In the genomic region with DNA sequence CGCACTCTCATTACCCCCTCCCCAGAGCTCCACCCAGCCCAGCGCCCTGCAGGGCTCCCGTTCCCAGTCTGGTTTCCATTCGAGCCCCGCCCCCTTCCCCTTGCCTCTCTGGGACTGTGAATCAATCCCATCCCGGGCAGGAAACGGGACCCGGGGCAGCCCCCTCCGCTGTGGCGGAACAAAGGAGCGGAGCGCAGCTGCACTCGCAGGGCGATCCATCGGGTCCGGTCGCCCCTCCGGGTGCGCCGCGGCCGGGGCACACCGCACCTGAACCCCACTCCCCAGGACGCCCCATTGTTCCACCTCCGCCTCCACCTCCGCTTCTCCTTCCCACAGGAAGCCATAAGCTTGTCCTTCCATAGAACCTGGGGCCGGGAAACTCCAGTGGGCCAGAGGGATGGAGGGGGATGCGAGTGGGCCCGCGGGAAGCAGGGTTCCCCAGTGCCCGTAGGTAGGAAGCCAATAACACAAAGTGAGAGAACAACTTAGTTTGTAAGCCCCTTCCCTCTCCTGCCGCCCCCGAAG, we compare ENCODE assay signal across 8 mouse cellular contexts. TPM values are rescaled to one million over a fixed set of nuclear protein-coding genes. Genes with fewer than 3 reads are reported as not detected.
DNase-seq lines count a peak whose midpoint lies in the region; ATAC-seq and TF ChIP-seq lines count a peak whose summit lies in the region.

No protein-coding gene starts in this region.

- WGBS in embryonic facial prominence, embryonic 12.5 days: 0% methylated on average over 32 of the region's 33 CpGs
- under 1% methylated on average over 33 of the region's 33 CpGs for WGBS in heart, embryonic 12.5 days
- WGBS in kidney, embryonic 15.5 days: under 1% methylated on average over 33 of the region's 33 CpGs
- 2% methylated on average over 33 of the region's 33 CpGs for WGBS in lung, adult 2 months
- WGBS in olfactory bulb, adult 2 months: 2% methylated on average over 33 of the region's 33 CpGs

- no peaks in the 10 kb centered on the region for H3K27me3 ChIP-seq in embryonic facial prominence, embryonic 12.5 days
- no peaks in the 10 kb centered on the region for H3K27me3 ChIP-seq in heart, embryonic 12.5 days (replicated peaks)
- no peaks in the 10 kb centered on the region for H3K27me3 ChIP-seq in kidney, embryonic 15.5 days

- H3K4me1 ChIP-seq in embryonic facial prominence, embryonic 12.5 days: peaks cover 29% of the 10 kb centered on the region
- H3K4me1 ChIP-seq in heart, embryonic 12.5 days (replicated peaks): peaks cover 34% of the 10 kb centered on the region
- peaks cover 38% of the 10 kb centered on the region for H3K4me1 ChIP-seq in kidney, embryonic 15.5 days
- peaks cover 6% of the 10 kb centered on the region for H3K4me1 ChIP-seq in lung, adult 2 months (ENCODE audit: control insufficient read depth, insufficient read depth, low read length)
- peaks cover 12% of the 10 kb centered on the region for H3K4me1 ChIP-seq in olfactory bulb, adult 2 months (ENCODE audit: control insufficient read depth, insufficient read depth, low read length)

- peak; percentile 5 to 40 for DNase-seq in spleen, postnatal 10 days (ENCODE audit: low spot score in 2 of 2)
- DNase-seq in spleen, adult 12 weeks (ENCODE audit: low spot score): no peak
- peak; percentile 77 for DNase-seq in lung, adult 2 months
- DNase-seq in urinary bladder, adult 2 months (ENCODE audit: low spot score): peak; percentile 57

- peak overlapping the region; percentile 59 for H3K4me2 ChIP-seq in embryonic facial prominence, embryonic 12.5 days (replicated peaks)
- H3K4me2 ChIP-seq in heart, embryonic 12.5 days: peak overlapping the region; percentile 66
- H3K4me2 ChIP-seq in kidney, embryonic 15.5 days: peak overlapping the region; percentile 75

- H3K4me3 ChIP-seq in embryonic facial prominence, embryonic 12.5 days: peak overlapping the region; percentile 83
- H3K4me3 ChIP-seq in heart, embryonic 12.5 days: peak overlapping the region; percentile 78
- peak overlapping the region; percentile 93 for H3K4me3 ChIP-seq in kidney, embryonic 15.5 days (replicated peaks)
- peak overlapping the region; percentile 81 for H3K4me3 ChIP-seq in lung, adult 2 months (replicated peaks; ENCODE audit: extremely low read depth, low read depth, low read length)
- peak overlapping the region; percentile 47 for H3K4me3 ChIP-seq in olfactory bulb, adult 2 months (ENCODE audit: insufficient read depth, low read depth, low read length)

- peak overlapping the region; percentile 94 for H3K9ac ChIP-seq in embryonic facial prominence, embryonic 12.5 days
- peak overlapping the region; percentile 83 for H3K9ac ChIP-seq in heart, embryonic 12.5 days
- peak overlapping the region; percentile 93 for H3K9ac ChIP-seq in kidney, embryonic 15.5 days

- 0 out of 2 replicates have a peak, but pooled peaks have one; percentile 23 for TF ChIP-seq POLR2A in lung, adult 2 months (IDR thresholded peaks at IDR 0.05; ENCODE audit: borderline replicate concordance, extremely low read depth, low read depth, low read length)
- TF ChIP-seq POLR2A in olfactory bulb, adult 2 months (IDR thresholded peaks at IDR 0.05; ENCODE audit: insufficient read depth, low read depth, low read length): no peak

- TF ChIP-seq CTCF in lung, adult 2 months (IDR thresholded peaks at IDR 0.05; ENCODE audit: insufficient read depth, low read length): no peak
- no peak for TF ChIP-seq CTCF in olfactory bulb, adult 2 months (IDR thresholded peaks at IDR 0.05; ENCODE audit: insufficient read depth, low read depth, low read length)

- H3K9me3 ChIP-seq in embryonic facial prominence, embryonic 12.5 days: no peaks in the 10 kb centered on the region
- H3K9me3 ChIP-seq in heart, embryonic 12.5 days (replicated peaks): no peaks in the 10 kb centered on the region
- no peaks in the 10 kb centered on the region for H3K9me3 ChIP-seq in kidney, embryonic 15.5 days (replicated peaks)

- peak; percentile 89 for ATAC-seq in embryonic facial prominence, embryonic 12.5 days (ENCODE audit: insufficient number of reproducible peaks, insufficient read depth, low FRiP score, low TSS enrichment)
- ATAC-seq in heart, embryonic 12.5 days (ENCODE audit: insufficient number of reproducible peaks, low FRiP score): peak; percentile 78
- peak; percentile 94 for ATAC-seq in kidney, embryonic 15.5 days (replicated peaks; ENCODE audit: low FRiP score)

- 0 out of 2 replicates have a peak, but pooled peaks cover 3% of the 10 kb centered on the region for H3K36me3 ChIP-seq in embryonic facial prominence, embryonic 12.5 days
- H3K36me3 ChIP-seq in heart, embryonic 12.5 days: no peaks in the 10 kb centered on the region
- peaks cover 5% of the 10 kb centered on the region; the same call in 1 of the 2 replicates for H3K36me3 ChIP-seq in kidney, embryonic 15.5 days

- peak overlapping the region; percentile 93 for H3K27ac ChIP-seq in embryonic facial prominence, embryonic 12.5 days
- peak overlapping the region; percentile 65 for H3K27ac ChIP-seq in heart, embryonic 12.5 days (ENCODE audit: poor library complexity, severe bottlenecking)
- H3K27ac ChIP-seq in kidney, embryonic 15.5 days: peak overlapping the region; percentile 96
- H3K27ac ChIP-seq in olfactory bulb, adult 2 months (ENCODE audit: insufficient read depth, low read depth, low read length): no peak overlapping the region

RNA-seq across cellular contexts. Expression of a gene that starts 0.8 kb away (rescaled TPM):
- 100 and 110 TPM in 2 replicates for polyA plus RNA-seq in embryonic facial prominence, embryonic 12.5 days (2016; fragmentation: Nextera tagmentation; extraction: Ambion mirVana)
- 36.5 and 38.1 TPM in 2 replicates for polyA plus RNA-seq in heart, embryonic 12.5 days (2016; fragmentation: Nextera tagmentation; extraction: Ambion mirVana)
- polyA plus RNA-seq in kidney, embryonic 15.5 days (2015; fragmentation: Nextera tagmentation; extraction: Ambion mirVana): 72.4 and 77.0 TPM in 2 replicates
- 32.9 and 54.1 TPM in 2 replicates for polyA plus RNA-seq in lung, adult 2 months (2012; rRNA removed)
- not detected in 2 replicates for polyA plus RNA-seq in olfactory bulb, adult 2 months (2012; ENCODE audit: insufficient read depth, insufficient read length, low replicate concordance, missing spikeins)
- 28.2 and 28.9 TPM in 2 replicates for polyA plus RNA-seq in urinary bladder, adult 2 months (2012; rRNA removed)
